Mouse (Mus musculus): Measurements from ENCODE around the gene Mrpl39. TPM values are rescaled to one million over a fixed set of nuclear protein-coding genes. Genes with fewer than 3 reads are reported as not detected.

Gene Mrpl39
- total RNA-seq, 2 experiments from 2014 or later = 20.0 to 21.2 TPM

DNA sequence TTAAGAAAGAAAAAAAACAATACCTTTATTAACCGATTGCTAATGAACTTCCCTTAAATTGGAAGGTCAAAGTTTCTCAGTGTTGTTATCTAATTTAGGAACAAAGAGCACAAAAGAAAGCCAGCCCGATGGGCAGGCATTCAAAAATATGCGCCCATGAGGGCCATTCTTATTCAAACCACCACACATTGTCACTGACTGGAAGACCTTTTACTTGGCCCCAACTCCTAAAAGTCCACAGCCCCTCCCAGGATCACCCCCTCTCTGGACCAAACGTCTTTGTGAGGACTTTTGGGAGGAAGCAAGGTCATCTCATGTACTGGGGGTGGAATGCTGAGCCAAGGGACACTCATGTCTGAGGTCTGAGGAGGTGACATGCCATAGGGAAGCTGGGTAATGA, 33.6 kb upstream of the Mrpl39 start:
- intact Hi-C loops (cut with DNase I) = no loop called here
- DNase-seq (ENCODE audit: extremely low spot score in 1 of 2, low spot score in 2 of 2) = no peak

DNA sequence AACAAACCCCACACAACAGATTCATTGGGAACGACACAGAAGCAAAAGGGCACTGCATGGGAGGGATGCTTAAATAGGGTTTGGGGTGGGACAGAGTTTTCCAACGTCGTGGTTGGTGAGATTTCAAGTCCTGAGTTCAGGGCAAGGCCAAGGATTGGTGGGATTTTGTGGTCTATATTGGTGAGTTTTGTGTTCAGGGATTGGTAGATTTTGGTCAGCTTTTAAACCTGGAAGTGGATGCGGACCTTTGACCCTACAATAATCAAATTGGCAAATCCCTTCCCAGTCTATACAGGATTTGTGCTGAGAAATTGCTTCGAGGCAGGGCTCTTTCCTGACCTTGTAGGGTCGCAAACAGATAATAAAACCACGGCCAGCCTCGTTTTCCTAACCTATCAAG, 32.4 kb upstream of the Mrpl39 start:
- intact Hi-C loops (cut with DNase I) = no loop called here
- DNase-seq (ENCODE audit: extremely low spot score in 1 of 2, low spot score in 2 of 2) = no peak

DNA sequence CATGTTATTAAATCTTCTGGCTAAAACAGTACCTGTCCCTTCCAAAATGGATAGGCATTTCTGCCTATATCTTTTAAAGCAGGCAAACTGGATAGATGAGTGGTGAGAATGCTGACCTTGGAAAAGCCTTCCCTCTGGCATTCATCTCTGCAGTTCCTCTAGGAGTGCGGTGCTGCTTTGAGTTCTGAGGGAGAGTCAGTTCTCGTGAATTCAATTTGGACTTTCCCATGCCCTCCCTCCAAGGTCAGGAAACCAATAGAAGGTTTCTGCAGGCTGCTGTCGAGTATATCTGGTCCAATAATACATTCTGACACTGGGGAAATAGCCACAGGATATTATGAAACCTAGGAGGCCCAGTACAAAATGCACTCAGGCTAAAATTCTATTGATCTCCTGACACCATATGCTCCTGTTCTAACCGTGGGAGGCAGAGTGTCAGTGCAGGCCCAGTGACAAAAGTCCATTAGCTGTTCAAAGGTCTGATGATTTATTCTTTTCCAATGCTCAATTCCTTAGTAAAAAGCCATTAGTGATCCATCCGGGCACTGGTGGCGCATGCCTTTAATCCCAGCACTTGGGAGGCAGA, 10.3 kb upstream of the Mrpl39 start:
- no peak for DNase-seq (ENCODE audit: extremely low spot score in 1 of 2, low spot score in 2 of 2)
- intact Hi-C loops (cut with DNase I) = no loop called here

DNA sequence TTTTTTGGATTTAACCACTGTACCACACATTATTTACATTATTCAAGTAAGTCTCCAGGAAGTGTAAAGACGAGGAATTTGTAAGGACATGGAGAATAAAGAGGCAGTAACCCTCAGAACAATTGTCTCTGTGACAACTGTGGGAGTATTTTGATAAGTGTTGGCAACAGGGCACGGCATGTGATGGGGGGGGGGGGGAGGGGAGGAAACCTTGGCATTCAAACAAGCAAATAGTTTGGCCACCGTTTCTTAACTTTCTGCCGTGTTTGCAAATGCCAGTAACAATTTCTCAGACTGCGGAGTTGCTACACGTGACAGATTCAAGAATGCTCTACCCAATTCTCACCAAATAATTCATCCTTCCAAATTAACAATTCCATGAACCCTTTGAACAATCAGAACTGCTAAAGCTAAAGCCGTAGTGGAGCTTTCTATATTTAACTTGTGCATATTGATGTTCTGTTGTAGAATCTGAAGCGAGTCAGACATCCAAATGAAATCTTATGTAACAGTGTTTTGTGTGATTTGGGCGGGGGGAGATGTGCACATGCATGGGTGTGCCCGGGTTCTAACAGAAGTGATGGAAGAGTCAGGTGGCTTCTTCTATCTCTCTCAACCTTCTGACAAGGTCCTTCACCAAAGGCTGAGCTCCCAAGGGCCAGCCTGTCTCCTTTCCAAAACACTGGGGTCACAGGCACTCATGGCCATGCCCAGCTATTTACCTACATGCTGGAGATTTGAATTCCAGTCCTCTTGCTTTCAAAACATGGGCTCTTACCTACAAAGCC, 9.4 kb upstream of the Mrpl39 start:
- intact Hi-C loops (cut with DNase I) = no loop called here

DNA sequence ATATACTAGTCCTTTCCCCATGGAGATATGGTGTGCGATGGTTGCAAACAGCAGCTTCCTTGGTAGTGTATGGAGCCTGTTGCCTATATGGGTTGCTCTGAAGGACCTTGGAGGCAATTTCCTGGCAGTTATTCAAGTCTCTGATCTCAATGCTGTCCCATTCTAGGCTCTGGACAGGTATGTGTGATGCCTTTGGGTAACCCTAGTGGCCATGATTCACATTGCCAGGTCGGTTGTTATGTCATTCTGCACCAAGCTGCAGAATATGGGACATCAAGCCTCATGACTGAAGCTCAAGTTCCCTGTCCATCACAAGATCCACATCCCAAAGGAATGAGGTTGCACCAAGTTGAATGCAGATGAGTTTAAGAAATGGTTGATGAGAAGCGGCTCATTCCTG, 1.8 kb upstream of the Mrpl39 start:
- DNase-seq (ENCODE audit: extremely low spot score in 1 of 2, low spot score in 2 of 2) = no peak
- intact Hi-C loops (cut with DNase I) = loop anchor here (5.0 to 10.0 kb wide), 3 partner anchors 35 to 947 kb away; partner anchors contain the start of genes Gabpa and Jam2

More for the DNA sequence above, 9.4 kb upstream of the Mrpl39 start:
- no peak for DNase-seq (ENCODE audit: extremely low spot score in 1 of 2, low spot score in 2 of 2)

DNA sequence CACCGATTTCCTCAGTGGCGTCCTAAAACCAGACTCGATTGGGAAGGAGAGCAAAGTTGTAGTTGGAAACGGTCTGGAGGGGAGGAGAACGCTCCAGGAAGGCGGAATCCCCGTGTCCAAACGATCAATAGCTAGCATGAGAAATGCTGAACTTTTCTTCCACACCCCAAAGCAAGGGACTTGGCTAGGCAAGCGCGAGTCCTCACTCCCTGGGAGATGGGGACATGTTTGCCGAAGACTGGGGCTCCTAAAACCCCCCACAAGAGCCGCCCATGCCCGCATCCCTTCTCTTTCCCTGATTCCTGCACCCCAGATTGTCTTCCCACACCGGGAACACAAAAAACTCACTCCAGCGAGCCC, 756 bp downstream of the Mrpl39 start:
- DNase-seq (ENCODE audit: extremely low spot score in 1 of 2, low spot score in 2 of 2) = no peak
- intact Hi-C loops (cut with DNase I) = loop anchor here (2.0 to 10.0 kb wide), 4 partner anchors 38 to 950 kb away; partner anchors contain the start of genes Gabpa and Jam2

DNA sequence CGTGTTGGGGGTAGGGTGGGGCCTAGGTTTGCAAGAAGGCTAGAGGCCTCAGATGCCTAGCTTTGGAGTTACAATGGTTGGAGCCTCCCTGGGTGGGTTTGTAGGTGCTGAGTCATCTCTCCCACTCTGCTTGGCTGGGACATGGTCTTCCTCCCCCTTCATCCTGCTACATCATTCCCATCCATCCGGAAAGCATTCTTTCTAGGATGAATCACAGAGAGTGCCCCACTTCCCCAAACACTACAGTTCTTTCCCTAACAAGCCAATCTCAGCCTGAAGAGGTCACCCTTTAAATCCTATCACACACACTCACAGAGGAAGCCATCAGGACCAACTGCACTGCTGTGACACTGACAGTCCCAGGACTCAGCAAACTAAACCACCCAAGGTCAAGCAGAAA, 14.9 kb downstream of the Mrpl39 start:
- DNase-seq (ENCODE audit: extremely low spot score in 1 of 2, low spot score in 2 of 2) = no peak
- intact Hi-C loops (cut with DNase I) = no loop called here

DNA sequence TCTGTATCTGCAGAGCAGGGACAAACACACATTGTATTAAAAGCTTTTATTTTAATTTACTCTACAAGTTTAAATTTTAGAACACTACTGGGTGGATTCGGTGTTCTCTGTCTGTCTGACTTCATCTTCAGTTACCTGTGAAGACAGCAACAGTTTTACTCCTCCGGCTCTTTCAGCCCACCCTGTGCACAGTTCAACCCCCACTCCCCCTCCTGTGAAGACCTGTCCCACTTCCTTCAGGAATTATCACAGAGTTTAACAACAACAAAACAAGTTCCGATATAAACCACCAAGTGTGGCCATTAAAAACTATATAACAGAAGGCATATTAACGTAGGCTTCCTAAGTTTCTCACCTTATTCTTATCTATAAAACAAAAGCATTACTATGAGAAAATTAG, 17.3 kb downstream of the Mrpl39 start:
- intact Hi-C loops (cut with DNase I) = no loop called here
- DNase-seq (ENCODE audit: extremely low spot score in 1 of 2, low spot score in 2 of 2) = no peak

DNA sequence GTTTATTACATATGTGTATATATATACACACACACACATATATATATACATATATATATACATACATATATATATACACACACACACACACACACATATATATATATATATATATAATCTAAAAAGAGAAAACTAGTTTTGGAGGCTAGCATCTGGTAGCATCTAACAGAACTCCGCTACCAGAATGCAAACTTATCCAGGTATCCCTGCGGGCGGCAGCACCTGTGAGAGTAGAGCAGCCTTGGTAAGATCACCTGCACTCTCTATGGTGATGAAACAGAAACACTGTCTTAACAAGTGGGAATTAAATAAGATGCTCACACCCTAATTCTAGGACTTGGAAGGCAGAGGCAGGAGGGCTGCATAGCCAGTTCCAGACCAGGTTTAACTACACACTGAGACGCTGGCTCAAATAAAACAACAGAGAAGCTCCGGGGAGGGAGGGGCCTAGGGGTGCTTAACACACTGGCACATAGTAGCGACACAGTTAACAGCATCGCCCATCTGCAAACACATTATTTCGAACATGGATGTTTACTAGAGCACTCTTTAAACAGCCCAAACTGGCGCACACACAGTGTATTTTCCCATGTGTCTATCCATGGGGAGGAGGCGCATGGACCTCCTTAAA, 17.8 kb downstream of the Mrpl39 start:
- intact Hi-C loops (cut with DNase I) = no loop called here
- DNase-seq (ENCODE audit: extremely low spot score in 1 of 2, low spot score in 2 of 2) = no peak

DNA sequence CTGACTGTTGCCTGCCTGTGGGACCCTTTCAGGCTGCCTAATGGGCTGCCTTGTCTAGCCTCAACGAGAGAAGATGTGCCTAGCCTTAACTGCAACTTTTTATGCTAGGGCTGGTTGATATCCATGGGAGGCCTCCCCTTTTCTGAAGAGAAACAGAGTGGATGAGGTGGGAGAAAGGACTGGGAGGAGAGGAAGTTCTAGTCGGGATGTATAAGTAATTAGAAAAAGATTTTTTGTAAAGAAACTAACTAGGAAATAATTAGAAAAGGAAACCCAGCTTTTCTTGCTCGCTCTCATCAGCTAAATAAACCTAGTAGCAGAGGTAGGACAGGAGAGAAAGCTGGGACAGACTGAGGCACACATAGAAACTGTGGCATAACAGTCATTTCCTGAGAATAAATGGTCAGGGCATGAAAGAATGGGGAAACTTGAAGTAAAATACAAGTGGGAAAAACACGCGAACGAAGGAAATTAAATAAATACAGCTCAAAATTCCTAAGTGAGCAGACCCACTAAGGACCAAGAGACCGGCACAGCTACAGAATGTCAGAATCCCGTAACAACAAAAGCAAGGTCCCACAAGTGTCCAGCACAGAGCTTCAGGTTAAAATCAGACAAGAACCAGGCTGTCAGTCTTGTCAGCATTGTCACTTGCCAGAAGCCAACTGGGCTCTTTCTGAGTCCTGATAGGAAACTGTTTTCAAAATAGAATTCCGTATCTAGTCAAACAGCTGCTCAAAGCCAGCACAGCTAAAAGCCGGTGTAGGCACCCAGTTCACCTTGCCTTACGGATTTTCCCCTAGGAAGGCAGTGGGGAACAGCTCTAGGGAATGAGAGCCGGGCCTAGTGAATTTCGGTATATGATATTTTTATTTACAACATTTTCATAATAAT, 18.6 kb downstream of the Mrpl39 start:
- intact Hi-C loops (cut with DNase I) = no loop called here
- DNase-seq (ENCODE audit: extremely low spot score in 1 of 2, low spot score in 2 of 2) = no peak

DNA sequence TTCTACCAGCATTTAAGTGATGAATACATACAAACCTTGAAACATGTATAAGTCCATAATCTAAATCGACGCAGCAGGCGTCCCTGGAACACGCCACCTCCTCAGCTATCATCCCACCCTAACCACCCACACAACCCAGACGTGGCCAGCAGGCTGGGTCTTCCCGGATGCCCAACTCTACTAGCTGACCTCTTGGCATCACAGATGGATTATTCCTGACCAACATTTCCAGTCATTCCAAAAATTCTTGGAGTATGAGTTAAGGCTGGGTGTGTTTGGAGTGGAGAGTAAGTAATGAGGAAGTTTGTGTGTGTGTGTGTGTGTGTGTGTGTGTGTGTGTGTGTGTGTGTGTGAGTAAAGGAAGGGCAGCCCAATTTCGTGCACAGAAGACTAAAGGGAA, 19.3 kb downstream of the Mrpl39 start:
- intact Hi-C loops (cut with DNase I) = no loop called here
- DNase-seq (ENCODE audit: extremely low spot score in 1 of 2, low spot score in 2 of 2) = no peak

DNA sequence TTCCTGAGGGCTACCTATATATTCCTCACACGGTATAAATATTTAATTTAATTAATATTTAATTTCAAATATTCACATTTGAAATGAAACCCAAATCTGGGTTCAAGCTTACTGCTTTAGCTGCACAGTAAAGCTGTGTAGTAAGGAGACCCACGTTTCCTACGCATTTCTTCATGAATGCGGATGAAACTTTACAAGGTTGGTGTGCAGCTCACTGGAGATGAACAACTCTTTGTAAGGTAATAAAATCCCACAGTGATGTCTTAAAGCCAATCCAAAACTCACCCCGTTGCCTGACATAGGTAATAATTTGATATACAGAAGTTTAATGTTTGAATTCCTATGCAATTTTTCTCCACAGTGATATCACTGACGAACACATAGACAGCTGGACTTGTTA, 20.6 kb downstream of the Mrpl39 start:
- intact Hi-C loops (cut with DNase I) = no loop called here
- no peak for DNase-seq (ENCODE audit: extremely low spot score in 1 of 2, low spot score in 2 of 2)

DNA sequence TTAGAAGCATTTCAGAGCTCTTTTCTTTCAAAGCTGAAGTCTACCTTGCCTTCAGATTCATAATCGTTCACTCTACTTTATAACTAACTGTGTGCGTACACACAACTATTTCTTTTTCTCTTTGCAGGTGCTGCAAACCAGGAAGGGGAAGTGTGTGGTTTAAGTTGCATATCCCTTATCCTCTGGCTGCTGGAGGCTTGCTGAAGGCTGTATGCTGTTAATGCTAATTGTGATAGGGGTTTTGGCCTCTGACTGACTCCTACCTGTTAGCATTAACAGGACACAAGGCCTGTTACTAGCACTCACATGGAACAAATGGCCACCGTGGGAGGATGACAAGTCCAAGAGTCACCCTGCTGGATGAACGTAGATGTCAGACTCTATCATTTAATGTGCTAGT, 21.6 kb downstream of the Mrpl39 start:
- no peak for DNase-seq (ENCODE audit: extremely low spot score in 1 of 2, low spot score in 2 of 2)
- intact Hi-C loops (cut with DNase I) = no loop called here

DNA sequence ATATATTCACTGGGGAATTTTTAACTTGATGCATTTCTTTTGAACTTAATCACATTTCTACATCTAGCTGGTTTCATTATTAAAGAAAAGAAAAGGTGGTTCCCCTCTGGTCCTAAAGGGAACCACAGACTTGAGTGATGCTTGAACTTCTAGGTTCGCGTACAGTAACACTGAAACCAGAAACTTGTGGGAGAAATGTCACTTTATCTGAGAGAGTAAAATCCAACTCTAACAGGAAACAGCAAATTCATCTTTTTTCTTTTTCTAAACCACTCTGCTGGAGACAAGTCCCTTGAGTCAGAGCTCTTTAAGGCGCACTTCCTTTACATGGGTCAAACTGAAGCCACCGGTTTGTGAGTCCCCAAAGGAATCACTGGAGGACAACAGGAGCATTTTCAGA, 22.4 kb downstream of the Mrpl39 start:
- intact Hi-C loops (cut with DNase I) = no loop called here
- DNase-seq (ENCODE audit: extremely low spot score in 1 of 2, low spot score in 2 of 2) = no peak

DNA sequence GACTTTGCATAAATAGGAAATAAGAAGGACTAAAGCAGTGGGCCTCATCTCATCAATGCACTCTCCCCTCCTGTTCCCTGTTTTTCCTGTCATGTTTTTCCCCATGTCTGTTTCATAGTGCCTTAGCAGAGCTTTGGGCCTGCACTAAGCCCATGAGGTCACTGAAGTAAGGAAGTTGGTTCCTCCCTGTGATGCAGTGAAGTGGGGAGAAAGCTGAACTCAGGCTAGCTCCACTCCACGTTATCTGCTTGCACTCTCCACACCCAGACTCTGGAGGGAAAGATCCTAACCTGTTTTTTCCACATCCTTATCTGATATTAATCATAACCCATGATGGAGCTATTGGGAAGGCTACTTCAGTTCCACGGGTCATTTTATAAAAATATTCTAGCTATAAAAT, 26.9 kb downstream of the Mrpl39 start:
- intact Hi-C loops (cut with DNase I) = no loop called here
- DNase-seq (ENCODE audit: extremely low spot score in 1 of 2, low spot score in 2 of 2) = no peak

DNA sequence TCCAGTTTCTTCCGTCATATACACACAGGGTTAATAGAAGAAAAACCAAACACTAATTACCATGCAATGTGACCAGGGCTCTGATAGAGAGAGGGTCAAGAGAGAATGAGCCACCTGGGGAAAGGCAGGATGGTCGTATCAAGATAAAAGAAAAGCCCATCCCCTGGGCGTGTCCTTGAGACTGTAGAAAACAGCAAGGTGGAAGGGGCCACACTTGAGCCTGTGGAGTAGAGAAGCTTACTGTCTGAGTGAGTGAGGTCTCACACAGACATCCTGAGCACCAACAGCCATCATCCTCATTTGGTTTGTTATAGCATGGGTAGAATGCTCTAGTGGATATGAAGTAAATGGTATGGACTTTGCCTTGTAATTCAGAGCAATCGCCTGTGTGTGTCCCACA, 27.7 kb downstream of the Mrpl39 start:
- intact Hi-C loops (cut with DNase I) = no loop called here
- no peak for DNase-seq (ENCODE audit: extremely low spot score in 1 of 2, low spot score in 2 of 2)

DNA sequence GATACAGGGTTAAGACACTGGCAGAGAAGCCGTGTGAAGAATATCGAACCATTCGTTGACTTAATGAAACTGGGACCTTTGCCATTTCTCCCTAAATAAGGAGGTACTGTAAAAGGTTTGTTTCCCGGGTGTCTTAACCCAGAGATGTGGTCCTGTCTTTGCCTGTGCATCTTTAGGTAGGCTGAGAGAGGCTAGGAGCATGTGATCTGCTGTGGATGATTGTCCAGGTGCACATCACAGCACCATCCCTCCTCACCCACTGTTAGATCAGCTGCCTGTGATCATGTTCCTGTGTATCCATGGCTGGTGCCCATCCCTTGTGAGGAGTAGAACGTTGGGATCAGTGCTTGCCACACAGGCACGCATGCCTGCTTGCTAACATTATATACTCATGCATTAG, 29.0 kb downstream of the Mrpl39 start:
- intact Hi-C loops (cut with DNase I) = no loop called here
- DNase-seq (ENCODE audit: extremely low spot score in 1 of 2, low spot score in 2 of 2) = no peak

DNA sequence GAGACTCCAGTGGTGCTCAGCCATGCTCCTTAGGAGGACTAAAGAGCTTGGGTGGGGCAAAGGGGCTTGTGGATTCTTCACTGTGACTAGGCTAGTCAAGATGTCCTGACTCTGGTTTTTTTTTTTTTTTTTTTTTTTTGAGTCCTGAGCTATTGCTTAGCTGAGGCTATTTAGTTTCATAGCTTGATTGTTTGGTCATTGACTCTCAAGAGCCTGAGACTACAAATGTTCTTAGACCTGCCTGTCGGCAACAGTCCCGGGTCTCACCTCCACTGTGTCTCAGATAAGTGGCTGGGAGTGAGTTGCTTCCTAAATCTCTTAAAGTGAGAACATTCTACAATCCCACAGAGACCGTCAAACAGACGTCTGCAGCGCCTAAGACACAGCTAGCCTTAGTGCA, 30.0 kb downstream of the Mrpl39 start:
- no peak for DNase-seq (ENCODE audit: extremely low spot score in 1 of 2, low spot score in 2 of 2)
- intact Hi-C loops (cut with DNase I) = no loop called here

DNA sequence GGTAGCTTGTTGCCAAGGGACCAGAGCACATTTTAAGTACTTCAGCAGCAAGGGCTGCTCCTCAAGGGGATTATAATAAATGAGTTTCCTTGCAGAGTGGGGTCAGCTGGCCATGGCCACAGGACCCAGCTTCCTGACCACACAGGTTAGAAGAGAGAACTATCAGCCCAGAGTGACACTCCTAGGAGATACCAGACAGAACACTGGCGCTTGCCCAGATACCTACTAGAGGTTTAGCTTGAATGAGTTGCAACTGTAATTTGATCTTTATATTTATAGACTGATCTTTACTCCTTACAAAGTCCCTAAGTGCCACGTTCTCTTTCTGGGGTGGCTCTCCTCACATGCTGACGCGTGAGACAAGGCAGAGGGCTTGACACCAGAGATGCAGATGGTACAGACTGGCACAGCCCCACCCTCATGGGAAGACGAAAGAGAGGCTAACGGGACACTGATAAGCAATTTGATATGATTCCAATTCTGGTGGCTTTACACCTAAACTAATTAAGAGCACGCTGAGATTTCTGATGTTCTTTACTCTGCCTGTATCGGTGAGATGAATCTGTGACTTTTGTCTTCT, 30.8 kb downstream of the Mrpl39 start:
- DNase-seq (ENCODE audit: extremely low spot score in 1 of 2, low spot score in 2 of 2) = no peak
- intact Hi-C loops (cut with DNase I) = no loop called here

All from left cerebral cortex, postnatal 10 days (tissue).